Mouse (Mus musculus): ENCODE results near the gene Tnfsf12.
A peak's percentile ranks its signal among the peaks of the same experiment; 100 is the strongest.
"Not testable (repeated sequence)": the region's sequence is repeated elsewhere in the genome, so short reads cannot be mapped to it uniquely, and the experiment has no call there.

The Tnfsf12 gene

GRCm38 (mm10) chr11:69706775-69707479 lies 11.3 kb upstream of the Tnfsf12 start:
- no peak for DNase-seq (ENCODE audit: extremely low spot score, low read depth, low spot score)

- DNase-seq (ENCODE audit: extremely low spot score, low read depth, low spot score): no peak
Observed at GRCm38 (mm10) chr11:69704613-69705010, 9.0 kb upstream of the Tnfsf12 start.

GRCm38 (mm10) chr11:69703814-69704612 lies 8.4 kb upstream of the Tnfsf12 start:
- no peak for DNase-seq (ENCODE audit: extremely low spot score, low read depth, low spot score)

GRCm38 (mm10) chr11:69703381-69703780 lies 7.7 kb upstream of the Tnfsf12 start:
- DNase-seq (ENCODE audit: extremely low spot score, low read depth, low spot score): not testable (repeated sequence)

- not testable (repeated sequence) for DNase-seq (ENCODE audit: extremely low spot score, low read depth, low spot score)
Observed at GRCm38 (mm10) chr11:69702886-69703285, 7.2 kb upstream of the Tnfsf12 start.

GRCm38 (mm10) chr11:69699595-69699994 lies 3.9 kb upstream of the Tnfsf12 start:
- no peak for DNase-seq (ENCODE audit: extremely low spot score, low read depth, low spot score)

GRCm38 (mm10) chr11:69698574-69698973 lies 2.9 kb upstream of the Tnfsf12 start:
- DNase-seq (ENCODE audit: extremely low spot score, low read depth, low spot score): no peak

GRCm38 (mm10) chr11:69697396-69697795 lies 1.7 kb upstream of the Tnfsf12 start:
- no peak for DNase-seq (ENCODE audit: extremely low spot score, low read depth, low spot score)

- no peak for DNase-seq (ENCODE audit: extremely low spot score, low read depth, low spot score)
Observed at GRCm38 (mm10) chr11:69695046-69695360, 646 bp downstream of the Tnfsf12 start.

GRCm38 (mm10) chr11:69693421-69693965 lies 2.2 kb downstream of the Tnfsf12 start:
- no peak for DNase-seq (ENCODE audit: extremely low spot score, low read depth, low spot score)

- DNase-seq (ENCODE audit: extremely low spot score, low read depth, low spot score): no peak
Observed at GRCm38 (mm10) chr11:69692863-69693262, 2.8 kb downstream of the Tnfsf12 start.

- DNase-seq (ENCODE audit: extremely low spot score, low read depth, low spot score): no peak
Observed at GRCm38 (mm10) chr11:69692196-69692811, 3.3 kb downstream of the Tnfsf12 start.

GRCm38 (mm10) chr11:69689891-69690290 lies 5.8 kb downstream of the Tnfsf12 start:
- no peak for DNase-seq (ENCODE audit: extremely low spot score, low read depth, low spot score)

- no peak for DNase-seq (ENCODE audit: extremely low spot score, low read depth, low spot score)
Observed at GRCm38 (mm10) chr11:69687061-69687460, 8.6 kb downstream of the Tnfsf12 start.

GRCm38 (mm10) chr11:69686377-69686776 lies 9.3 kb downstream of the Tnfsf12 start:
- DNase-seq (ENCODE audit: extremely low spot score, low read depth, low spot score): no peak

- DNase-seq (ENCODE audit: extremely low spot score, low read depth, low spot score): no peak
Observed at GRCm38 (mm10) chr11:69685526-69686148, 10.0 kb downstream of the Tnfsf12 start, which contains the start of gene Tnfsf13. TSS of gene Tnfsf13 (minus strand) at chr11:69685784.

- no peak for DNase-seq (ENCODE audit: extremely low spot score, low read depth, low spot score)
Observed at GRCm38 (mm10) chr11:69684936-69685335, 10.7 kb downstream of the Tnfsf12 start.

GRCm38 (mm10) chr11:69684128-69684745 lies 11.4 kb downstream of the Tnfsf12 start:
- DNase-seq (ENCODE audit: extremely low spot score, low read depth, low spot score): no peak

- DNase-seq (ENCODE audit: extremely low spot score, low read depth, low spot score): no peak
Observed at GRCm38 (mm10) chr11:69683576-69683975, 12.1 kb downstream of the Tnfsf12 start.

- DNase-seq (ENCODE audit: extremely low spot score, low read depth, low spot score): peak; percentile 99
Observed at GRCm38 (mm10) chr11:69682840-69683533, 12.7 kb downstream of the Tnfsf12 start.
